Mouse (Mus musculus) olfactory bulb, adult 2 months (tissue): ENCODE data around the gene Klc2. TPM values are rescaled to one million over a fixed set of nuclear protein-coding genes. Genes with fewer than 3 reads are reported as not detected.

Experiments
- H3K27ac ChIP-seq: fragments of 200-500 bp; 2 replicates; pipeline ENCODE4 v1.5.1; 2012; ENCODE audit warnings: low read depth, low read length; ENCODE audit not compliant: insufficient read depth
- H3K4me1 ChIP-seq: fragments of 200-500 bp; 2 replicates; pipeline ENCODE4 v1.6.1; 2012; ENCODE audit warnings: low read length; ENCODE audit not compliant: control insufficient read depth, insufficient read depth
- H3K4me3 ChIP-seq: fragments of 200-500 bp; 2 replicates; pipeline ENCODE4 v1.5.1; 2012; ENCODE audit warnings: mild to moderate bottlenecking, low read depth, low read length, moderate library complexity; ENCODE audit not compliant: insufficient read depth
- CTCF ChIP-seq: fragments of 200-500 bp; IDR thresholded peaks from 2 replicates; pipeline ENCODE4 v1.5.1; 2012; ENCODE audit warnings: low read depth, mild to moderate bottlenecking, low read length, moderate library complexity; ENCODE audit not compliant: insufficient read depth
- POLR2A ChIP-seq: fragments of 200-500 bp; IDR thresholded peaks from 2 replicates; pipeline ENCODE4 v1.6.1; 2012; ENCODE audit warnings: mild to moderate bottlenecking, low read depth, low read length, moderate library complexity; ENCODE audit not compliant: insufficient read depth
- WGBS: fragments of 180-500 bp; shearing (Covaris S2); methylation state at CpG from one replicate; pipeline ENCODE4 v1.1.7; 2018; 5-methylcytosine and 5-hydroxymethylcytosine counted together
- polyA plus RNA-seq: library from polyadenylated mRNA; stranded (reverse); fragments of >200 nt; gene quantifications from 2 replicates; pipeline ENCODE4 v1.2.4, GENCODE M21; 2012; ENCODE audit warnings: low replicate concordance; ENCODE audit not compliant: missing spikeins, insufficient read depth, insufficient read length

The Klc2 gene
- polyA plus RNA-seq, 1 experiment = not detected

DNA sequence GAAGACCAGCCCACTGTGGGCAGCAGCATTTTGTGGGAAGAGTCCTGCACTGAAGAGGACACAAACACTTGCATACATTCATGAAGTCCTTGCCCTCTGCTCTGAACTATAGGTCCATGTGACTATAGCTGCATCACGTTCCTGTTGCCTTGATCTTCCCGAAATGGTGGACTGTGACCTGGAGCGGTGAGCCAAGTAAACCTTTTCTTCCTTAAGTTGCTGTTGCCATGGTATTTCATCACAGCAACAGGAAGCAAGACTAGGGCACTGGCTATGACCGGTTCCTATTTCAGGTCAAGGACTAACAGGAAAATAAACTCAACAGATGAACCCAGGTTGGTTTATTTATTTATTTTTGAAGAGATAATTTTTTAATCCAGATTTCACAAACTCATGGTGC lies 12.9 kb upstream of the Klc2 start:
- no peak for TF ChIP-seq POLR2A
- no peak for TF ChIP-seq CTCF
- H3K27ac ChIP-seq = no peak overlapping the region
- H3K4me1 ChIP-seq = no peaks in the 10 kb centered on the region
- WGBS = 78% methylated on average over 4 of the region's 4 CpGs
- H3K4me3 ChIP-seq = no peak overlapping the region

- WGBS = 46% methylated on average over 1 of the region's 1 CpGs
- TF ChIP-seq CTCF = no peak
- no peak for TF ChIP-seq POLR2A
- no peak overlapping the region for H3K27ac ChIP-seq
- H3K4me3 ChIP-seq = no peak overlapping the region
- H3K4me1 ChIP-seq = no peaks in the 10 kb centered on the region
Measured at GRCm38 (mm10) chr19:5129770-5130169, 11.4 kb upstream of the Klc2 start.

- Histone ChIP-seq H3K27ac (no peak overlapping the region), H3K4me3 (no peak overlapping the region), H3K4me1 (no peaks in the 10 kb centered on the region)
- no peak for TF ChIP-seq CTCF
- no peak for TF ChIP-seq POLR2A
- 60% methylated on average over 7 of the region's 7 CpGs for WGBS
Measured at GRCm38 (mm10) chr19:5124055-5124614, 5.8 kb upstream of the Klc2 start.

GRCm38 (mm10) chr19:5123241-5123640 lies 4.9 kb upstream of the Klc2 start:
- H3K4me1 ChIP-seq = peaks cover 7% of the 10 kb centered on the region; the same call in 1 of the 2 replicates
- 90% methylated on average over 3 of the region's 3 CpGs for WGBS
- no peak overlapping the region for H3K4me3 ChIP-seq
- TF ChIP-seq CTCF (no peak), POLR2A (no peak)
- H3K27ac ChIP-seq = no peak overlapping the region

DNA sequence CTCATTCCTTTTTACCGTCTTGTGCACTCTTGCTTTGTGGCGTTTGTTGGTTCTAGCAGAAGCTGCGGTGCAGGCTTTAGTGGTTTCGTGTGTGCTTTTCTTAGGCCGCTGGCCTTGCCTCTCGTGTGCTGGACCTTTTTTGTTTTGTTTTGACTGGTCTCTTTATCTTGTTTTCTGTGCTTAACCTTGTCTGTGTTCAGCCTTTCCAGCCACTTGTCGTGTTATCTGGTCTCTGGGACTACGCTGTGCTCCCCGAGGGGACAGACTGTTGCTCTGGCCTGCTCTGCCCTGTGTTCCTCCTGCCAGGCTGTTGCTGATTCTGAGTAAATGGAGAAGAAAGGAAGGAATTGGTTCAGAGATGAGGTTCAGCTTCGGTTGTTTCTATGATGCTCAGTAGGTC lies 4.1 kb upstream of the Klc2 start:
- H3K4me3 ChIP-seq = no peak overlapping the region
- H3K27ac ChIP-seq = no peak overlapping the region
- no peak for TF ChIP-seq POLR2A
- TF ChIP-seq CTCF = no peak
- WGBS = 78% methylated on average over 10 of the region's 10 CpGs
- H3K4me1 ChIP-seq = peaks cover 7% of the 10 kb centered on the region; the same call in 1 of the 2 replicates

- TF ChIP-seq CTCF = peak; percentile 81
- peak; percentile 30 for TF ChIP-seq POLR2A
- under 1% methylated on average over 83 of the region's 83 CpGs for WGBS
Measured at GRCm38 (mm10) chr19:5117494-5118383, 621 bp downstream of the Klc2 start.

DNA sequence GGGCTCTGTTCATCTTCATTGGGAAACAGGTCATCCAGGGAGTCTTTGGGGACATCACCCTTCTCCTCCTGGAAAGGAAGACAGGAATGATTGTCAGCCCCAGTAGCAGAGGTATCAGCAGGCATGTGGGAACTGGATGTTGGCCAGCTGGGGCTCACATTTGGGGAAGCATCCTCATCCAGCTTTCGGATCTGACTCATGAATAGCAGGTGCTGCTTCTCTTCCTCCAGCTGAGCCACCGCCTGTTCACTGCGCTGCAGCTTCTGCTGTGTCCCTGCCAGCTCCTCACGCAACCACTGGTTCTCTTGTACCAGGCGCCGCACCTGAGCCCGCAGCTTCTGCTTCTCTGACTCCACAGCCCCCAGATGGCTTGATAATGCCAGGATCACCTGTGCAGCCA lies 4.6 kb downstream of the Klc2 start:
- peaks cover 10% of the 10 kb centered on the region for H3K4me1 ChIP-seq
- H3K27ac ChIP-seq = no peak overlapping the region
- no peak overlapping the region for H3K4me3 ChIP-seq
- 85% methylated on average over 7 of the region's 7 CpGs for WGBS
- TF ChIP-seq CTCF = no peak
- TF ChIP-seq POLR2A = no peak

More at GRCm38 (mm10) chr19:5117494-5118383, 621 bp downstream of the Klc2 start:
- peaks cover 12% of the 10 kb centered on the region for H3K4me1 ChIP-seq
- H3K27ac ChIP-seq = peak overlapping the region; percentile 68; the same call in 1 of the 2 replicates
- H3K4me3 ChIP-seq = peak overlapping the region; percentile 96

GRCm38 (mm10) chr19:5109659-5110453 lies 8.5 kb downstream of the Klc2 start:
- peaks cover 19% of the 10 kb centered on the region for H3K4me1 ChIP-seq
- no peak overlapping the region for H3K4me3 ChIP-seq
- 75% methylated on average over 19 of the region's 19 CpGs for WGBS
- no peak overlapping the region for H3K27ac ChIP-seq
- 0 out of 2 replicates have a peak, but pooled peaks have one; percentile 20 for TF ChIP-seq CTCF
- no peak for TF ChIP-seq POLR2A
